21 mouse cellular contexts compared by ENCODE assay signal in the genomic region with DNA sequence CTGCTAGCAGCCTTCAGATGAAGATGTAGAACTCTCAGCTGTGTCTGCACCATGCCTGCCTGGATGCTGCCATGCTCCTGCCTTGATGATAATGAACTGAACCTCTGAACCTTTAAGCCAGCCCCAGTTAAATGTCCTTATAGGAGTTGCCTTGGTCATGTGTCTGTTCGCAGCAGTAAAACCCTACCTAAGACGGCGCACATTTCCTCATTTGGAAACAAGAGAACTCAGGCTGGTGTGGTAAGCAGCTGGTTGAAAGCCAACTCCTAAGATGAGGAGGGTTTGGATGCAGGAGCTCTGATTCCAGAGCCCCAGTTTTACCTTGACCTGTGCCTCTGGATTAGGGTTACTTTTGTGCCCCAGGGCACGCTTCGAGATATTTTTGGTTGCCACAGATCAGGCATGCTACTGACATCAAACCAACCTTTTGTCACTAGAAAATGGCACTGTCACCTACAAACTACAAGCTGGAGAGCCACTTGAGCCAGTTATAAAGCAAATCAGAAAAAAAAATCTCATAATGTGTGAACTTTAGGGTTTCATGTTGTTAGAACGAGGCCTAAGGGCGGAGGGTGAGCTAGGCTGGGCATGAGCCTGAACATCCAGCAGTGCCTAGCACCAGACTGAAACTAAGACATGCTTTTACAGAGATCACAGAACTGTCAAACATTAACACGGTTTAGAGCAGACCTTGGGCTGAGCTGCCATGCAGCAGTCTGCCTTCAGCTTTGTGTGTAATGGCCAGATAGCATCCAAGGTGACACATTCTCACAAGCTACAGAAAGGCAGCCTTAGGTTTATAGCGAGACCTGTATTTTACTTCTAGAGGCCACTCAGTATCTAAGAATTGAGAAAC. TPM values are rescaled to one million over a fixed set of nuclear protein-coding genes. Genes with fewer than 3 reads are reported as not detected.
DNase-seq lines count a peak whose midpoint lies in the region; ATAC-seq and TF ChIP-seq lines count a peak whose summit lies in the region.
"Had no signal": no experiment of that assay in that cellular context is flagged by ENCODE, and none has a peak within 500 bp of the region (broad histone marks: within the 10 kb centered on the region; RNA-seq: fewer than 3 reads in every experiment).

No protein-coding gene starts in this region.

- peaks cover 4% of the 10 kb centered on the region for H3K27me3 ChIP-seq in Patski
- H3K27me3 ChIP-seq in cerebellum, adult 2 months (ENCODE audit: control insufficient read depth, insufficient read depth, low read length), result no peaks in the 10 kb centered on the region
- H3K27me3 ChIP-seq: heart, embryonic 13.5 days had no signal

- no peaks in the 10 kb centered on the region for H3K4me1 ChIP-seq in cerebellum, adult 2 months (ENCODE audit: control insufficient read depth, insufficient read depth, low read length)
- H3K4me1 ChIP-seq: heart, embryonic 13.5 days had no signal

- no peak for TF ChIP-seq POLR2A in cerebellum, adult 2 months (IDR thresholded peaks at IDR 0.05; ENCODE audit: borderline replicate concordance, insufficient read depth, low read length)

- in situ Hi-C loops in Patski (cut with MboI; ENCODE audit: low pct_unique_long_range_greater_than_20kb), result no loop called here

- POLR2A ChIA-PET in Patski (lab: Charles Lee), result interaction anchor here (0.7 kb wide), 1 partner anchor 49 kb away, joined by 3 read pairs; no protein-coding TSS in a partner anchor

- peak; percentile 60 for DNase-seq in kidney, adult 11 months
- no peak for DNase-seq in kidney, adult 18-20 months
- no peak for DNase-seq in Patski (ENCODE audit: low read depth, low spot score)
- peak; percentile 54 to 56 for DNase-seq in kidney, adult 8-10 months
- DNase-seq in kidney, postnatal 14 days, result peak; percentile 55
- DNase-seq in left cerebral cortex, adult 9 months (ENCODE audit: low spot score in 2 of 2), result no peak
- no peak for DNase-seq in urinary bladder, adult 2 months (ENCODE audit: low spot score)
- no peak for DNase-seq in cerebellum, adult 2 months
- DNase-seq: adrenal gland, postnatal 14 days; cerebellum, adult 9-10 months; gastrocnemius, postnatal 10 days; heart, postnatal 14 days; lung, adult 2 months; lung, postnatal 14 days; right cerebral cortex, adult 18-20 months had no signal

- 87% methylated on average over 9 of the region's 9 CpGs for WGBS in cerebellum, adult 2 months

- H3K4me3 ChIP-seq in cerebellum, adult 2 months (replicated peaks; ENCODE audit: insufficient read depth, low read depth, low read length), result no peak overlapping the region
- H3K4me3 ChIP-seq: heart, embryonic 13.5 days; layer of hippocampus, adult 2 months had no signal

- no peak for TF ChIP-seq CTCF in Patski (IDR thresholded peaks at IDR 0.05)
- TF ChIP-seq CTCF in cerebellum, adult 2 months (IDR thresholded peaks at IDR 0.05; ENCODE audit: borderline replicate concordance, insufficient read depth, low read depth, low read length), result no peak

- peak; percentile 71 for ATAC-seq in Patski
- ATAC-seq: forebrain, embryonic 14.5 days had no signal

- H3K27ac ChIP-seq in cerebellum, adult 2 months (ENCODE audit: insufficient read depth, low read length), result no peak overlapping the region
- H3K27ac ChIP-seq: heart, embryonic 13.5 days; layer of hippocampus, adult 2 months had no signal

- CTCF ChIA-PET in Patski (lab: Charles Lee), result interaction anchor here (0.9 to 1.2 kb wide), 3 partner anchors 14 to 47 kb away, joined by 3 to 5 read pairs (median 4); no protein-coding TSS in a partner anchor

RNA-seq across cellular contexts. Expression of a gene that starts 3.7 kb away (rescaled TPM):
- not detected for polyA plus RNA-seq in Patski (2021)
- 1.4 and 1.7 TPM in 2 replicates for polyA plus RNA-seq in urinary bladder, adult 2 months (2012; rRNA removed)
- polyA plus RNA-seq in cerebellum, adult 2 months (2012; rRNA removed), result not detected in 2 replicates
- polyA plus RNA-seq: forebrain, embryonic 14.5 days; hindbrain, embryonic 11.5 days; midbrain, embryonic 11.5 days; neural tube, embryonic 14.5 days had no signal

RNA-seq across cellular contexts. Expression of a gene that starts 40.8 kb away (rescaled TPM):
- 14.3 TPM for polyA plus RNA-seq in Patski (2021)
- polyA plus RNA-seq in urinary bladder, adult 2 months (2012; rRNA removed), result 77.1 and 90.8 TPM in 2 replicates
- 27.7 and 29.2 TPM in 2 replicates for polyA plus RNA-seq in cerebellum, adult 2 months (2012; rRNA removed)

Comparison
In these comparisons a context has a peak if more than half of its experiments do, and no peak if none do; other contexts are left out.
1. DNase-seq: peak in kidney, adult 11 months (single experiment), kidney, adult 8-10 months (2 of 2) and kidney, postnatal 14 days (single experiment); none in kidney, adult 18-20 months (single experiment), Patski (single experiment), left cerebral cortex, adult 9 months (0 of 2), urinary bladder, adult 2 months (single experiment) and cerebellum, adult 2 months (0 of 2).